In the genomic region with DNA sequence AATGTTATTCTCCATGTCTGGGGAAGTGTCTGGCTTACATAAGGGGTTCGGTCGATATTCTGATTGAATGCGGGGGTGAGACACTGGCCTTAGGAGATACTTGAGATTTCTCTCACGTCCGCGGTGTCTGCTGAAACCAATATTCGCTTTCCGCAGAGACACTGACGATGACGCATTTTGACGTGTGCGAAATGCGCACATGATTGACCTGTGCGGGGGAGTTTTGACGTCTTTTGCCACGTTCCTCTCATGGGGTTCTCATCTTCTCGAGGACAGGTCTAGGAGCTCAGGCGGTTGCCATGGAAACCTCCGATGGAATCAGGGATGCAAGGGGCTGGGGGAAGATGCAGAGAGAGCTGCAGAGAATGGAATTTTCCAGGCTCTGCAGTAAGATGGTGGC, we compare ENCODE assay signal across 11 mouse cellular contexts.
DNase-seq lines count a peak whose midpoint lies in the region; ATAC-seq lines count a peak whose summit lies in the region.
"Had no signal": no experiment of that assay in that cellular context is flagged by ENCODE, and none has a peak within 500 bp of the region (broad histone marks: within the 10 kb centered on the region; RNA-seq: fewer than 3 reads in every experiment).

No protein-coding gene starts in this region.

- no peaks in the 10 kb centered on the region for H3K36me3 ChIP-seq in embryonic facial prominence, embryonic 14.5 days (ENCODE audit: control insufficient read depth, insufficient read depth, low read length)
- H3K36me3 ChIP-seq in neural tube, embryonic 13.5 days: no peaks in the 10 kb centered on the region
- H3K36me3 ChIP-seq: lung, embryonic 15.5 days had no signal

- no peaks in the 10 kb centered on the region for H3K4me1 ChIP-seq in embryonic facial prominence, embryonic 14.5 days (ENCODE audit: control insufficient read depth, insufficient read depth, low read length)
- H3K4me1 ChIP-seq in neural tube, embryonic 13.5 days (replicated peaks): peaks cover 10% of the 10 kb centered on the region; the same call in 1 of the 2 replicates
- H3K4me1 ChIP-seq: lung, embryonic 15.5 days had no signal

- 68% methylated on average over 19 of the region's 19 CpGs for WGBS in embryonic facial prominence, embryonic 14.5 days
- 67% methylated on average over 19 of the region's 19 CpGs for WGBS in neural tube, embryonic 13.5 days

- H3K27me3 ChIP-seq in embryonic facial prominence, embryonic 14.5 days (replicated peaks; ENCODE audit: control insufficient read depth, insufficient read depth, low read length): no peaks in the 10 kb centered on the region
- H3K27me3 ChIP-seq in neural tube, embryonic 13.5 days: no peaks in the 10 kb centered on the region
- H3K27me3 ChIP-seq: lung, embryonic 15.5 days had no signal

- no peak for ATAC-seq in embryonic facial prominence, embryonic 14.5 days (ENCODE audit: low read depth)
- peak; percentile 66; the same call in 1 of the 2 replicates for ATAC-seq in neural tube, embryonic 13.5 days (ENCODE audit: low read depth)
- no peak for ATAC-seq in CD4-positive, CD25-positive, alpha-beta regulatory T cell, adult 4 months

- H3K9ac ChIP-seq in embryonic facial prominence, embryonic 14.5 days (ENCODE audit: low read depth, low read length): no peak overlapping the region
- H3K9ac ChIP-seq in neural tube, embryonic 13.5 days: no peak overlapping the region
- H3K9ac ChIP-seq: lung, embryonic 15.5 days had no signal

- no peak overlapping the region for H3K4me3 ChIP-seq in embryonic facial prominence, embryonic 14.5 days (ENCODE audit: low read depth, low read length)
- no peak overlapping the region for H3K4me3 ChIP-seq in neural tube, embryonic 13.5 days
- H3K4me3 ChIP-seq: lung, embryonic 15.5 days had no signal

- H3K4me2 ChIP-seq in embryonic facial prominence, embryonic 14.5 days (ENCODE audit: low read depth, low read length): no peak overlapping the region
- H3K4me2 ChIP-seq in neural tube, embryonic 13.5 days: no peak overlapping the region
- H3K4me2 ChIP-seq: lung, embryonic 15.5 days had no signal

- no peaks in the 10 kb centered on the region for H3K9me3 ChIP-seq in embryonic facial prominence, embryonic 14.5 days (ENCODE audit: control insufficient read depth, low read length)
- H3K9me3 ChIP-seq in neural tube, embryonic 13.5 days: no peaks in the 10 kb centered on the region
- H3K9me3 ChIP-seq: lung, embryonic 15.5 days had no signal

- no peak overlapping the region for H3K27ac ChIP-seq in embryonic facial prominence, embryonic 14.5 days (replicated peaks; ENCODE audit: low read depth, low read length)
- H3K27ac ChIP-seq in neural tube, embryonic 13.5 days (replicated peaks): 0 out of 2 replicates have a peak overlapping the region, but pooled peaks have one; percentile 9
- H3K27ac ChIP-seq: lung, embryonic 15.5 days had no signal

- peak; percentile 63 to 74 for DNase-seq in cerebellum, postnatal 10 days
- DNase-seq in cerebellum, postnatal 36 days: no peak
- peak; percentile 49 for DNase-seq in embryonic facial prominence, embryonic 14.5 days (ENCODE audit: low spot score)
- peak; percentile 17 to 42 for DNase-seq in left cerebral cortex, adult 18-20 months (ENCODE audit: low spot score in 2 of 2)
- no peak for DNase-seq in thymus, adult 18-20 months
- no peak for DNase-seq in kidney, adult 11 months
- DNase-seq: heart, adult 18-20 months; kidney, postnatal 10 days had no signal

Comparison
In these comparisons a context has a peak if more than half of its experiments do, and no peak if none do; other contexts are left out.
1. DNase-seq: peak in cerebellum, postnatal 10 days (2 of 2), embryonic facial prominence, embryonic 14.5 days (single experiment) and left cerebral cortex, adult 18-20 months (2 of 2); none in cerebellum, postnatal 36 days (0 of 2), thymus, adult 18-20 months (0 of 2) and kidney, adult 11 months (single experiment).